Mouse (Mus musculus) frontal cortex, adult 2 months (tissue): ENCODE measurements around the gene Lrpprc. TPM values are rescaled to one million over a fixed set of nuclear protein-coding genes. Genes with fewer than 3 reads are reported as not detected.

Source experiments
- DNase-seq, 2 experiments: peaks; one replicate each; pipeline ENCODE4 v3.0.0; 2022; ENCODE audit warnings: low spot score in 1 of 2; ENCODE audit errors: extremely low spot score in 1 of 2
- polyA plus RNA-seq: library from polyadenylated mRNA; depleted of rRNA; stranded (reverse); fragments of >200 nt; gene quantifications from 2 replicates; pipeline ENCODE4 v1.2.3, GENCODE M21; 2012

Gene Lrpprc
- polyA plus RNA-seq, 1 experiment = 35.5 TPM

DNA sequence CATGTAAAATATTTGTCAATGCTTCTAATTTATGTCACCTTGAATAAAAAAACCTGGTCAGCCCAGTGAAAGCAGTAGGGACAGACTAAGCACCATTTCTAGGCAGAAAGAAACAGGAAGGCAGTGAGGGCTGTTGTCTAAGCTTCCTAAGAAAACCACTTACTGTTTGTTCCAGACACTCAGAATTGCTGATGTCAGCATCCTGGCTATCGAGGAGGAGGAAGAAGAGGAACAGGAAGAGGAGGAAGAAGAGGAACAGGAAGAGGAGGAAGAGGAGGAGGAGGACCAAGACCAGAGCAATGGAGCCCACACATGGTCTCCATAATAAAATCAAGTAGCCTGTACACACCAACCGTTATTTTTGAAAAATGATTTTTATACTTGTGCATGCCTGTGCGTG lies 71.5 kb downstream of the Lrpprc start:
- DNase-seq = no peak

DNA sequence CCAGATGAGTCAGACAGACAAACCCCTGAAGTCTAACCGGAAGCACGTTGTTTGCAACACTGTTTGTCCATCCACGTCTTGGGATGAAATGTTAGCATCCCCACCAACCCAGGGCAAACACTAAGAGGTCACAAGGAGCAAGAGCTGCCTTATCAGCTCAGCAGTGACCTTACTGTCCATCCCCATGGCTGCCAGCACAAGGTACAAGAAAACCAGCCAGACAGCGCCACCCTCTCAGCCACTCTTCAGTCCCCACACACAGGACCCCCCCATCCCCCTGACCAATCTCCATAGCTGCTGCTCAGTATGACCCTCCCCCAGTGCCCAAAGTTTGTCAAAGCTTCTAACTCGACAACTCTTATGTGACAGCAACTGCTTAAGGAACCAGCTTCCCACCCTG lies 73.2 kb downstream of the Lrpprc start:
- DNase-seq = no peak

DNA sequence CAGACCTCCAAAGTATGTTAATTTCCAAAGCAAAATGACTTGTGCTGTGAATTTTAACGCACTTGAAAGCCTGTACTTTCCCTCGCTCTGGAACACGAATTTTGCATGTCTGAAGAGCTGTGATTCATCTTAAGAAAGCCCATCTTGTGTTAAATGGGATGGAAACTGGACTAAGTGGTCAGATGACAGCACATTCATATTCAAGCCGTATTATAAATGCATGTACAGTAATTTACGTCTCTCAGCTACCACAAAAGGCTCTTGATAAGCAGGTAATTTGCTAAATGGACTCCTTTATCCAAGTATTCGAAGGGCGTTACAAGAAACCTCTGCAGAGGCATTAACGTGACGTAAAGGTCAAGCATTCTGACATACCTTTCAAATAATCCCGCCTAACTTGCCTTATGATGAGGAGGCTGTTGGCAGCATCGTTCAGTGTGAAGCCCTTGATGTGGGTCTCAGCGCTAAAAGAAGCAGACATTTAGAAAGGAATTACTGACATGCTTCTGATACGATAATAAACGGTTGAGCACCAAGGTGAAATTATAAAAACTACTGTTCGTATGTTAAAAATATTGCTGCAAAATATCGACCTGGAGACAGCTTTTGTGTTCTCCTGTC lies 74.2 kb downstream of the Lrpprc start:
- no peak for DNase-seq

DNA sequence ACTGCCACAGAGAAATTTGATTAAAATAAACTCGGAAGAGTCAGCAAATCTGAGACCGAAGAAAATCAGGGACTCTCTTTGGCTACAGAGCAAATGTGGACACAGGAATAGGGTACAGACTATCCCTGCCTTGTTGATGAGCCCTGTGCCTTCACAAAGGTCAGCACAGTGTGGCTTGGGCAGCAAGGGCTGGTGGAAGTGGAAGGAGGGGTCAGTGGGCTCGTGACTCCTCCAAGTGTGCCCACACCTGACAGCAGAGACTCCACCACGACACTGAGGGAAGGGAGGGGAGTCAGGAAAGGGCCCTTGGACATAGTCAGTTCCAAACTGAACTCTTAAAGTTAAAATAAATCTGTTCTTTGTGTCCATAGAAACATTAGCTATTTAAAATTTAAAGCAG lies 75.7 kb downstream of the Lrpprc start:
- no peak for DNase-seq

DNA sequence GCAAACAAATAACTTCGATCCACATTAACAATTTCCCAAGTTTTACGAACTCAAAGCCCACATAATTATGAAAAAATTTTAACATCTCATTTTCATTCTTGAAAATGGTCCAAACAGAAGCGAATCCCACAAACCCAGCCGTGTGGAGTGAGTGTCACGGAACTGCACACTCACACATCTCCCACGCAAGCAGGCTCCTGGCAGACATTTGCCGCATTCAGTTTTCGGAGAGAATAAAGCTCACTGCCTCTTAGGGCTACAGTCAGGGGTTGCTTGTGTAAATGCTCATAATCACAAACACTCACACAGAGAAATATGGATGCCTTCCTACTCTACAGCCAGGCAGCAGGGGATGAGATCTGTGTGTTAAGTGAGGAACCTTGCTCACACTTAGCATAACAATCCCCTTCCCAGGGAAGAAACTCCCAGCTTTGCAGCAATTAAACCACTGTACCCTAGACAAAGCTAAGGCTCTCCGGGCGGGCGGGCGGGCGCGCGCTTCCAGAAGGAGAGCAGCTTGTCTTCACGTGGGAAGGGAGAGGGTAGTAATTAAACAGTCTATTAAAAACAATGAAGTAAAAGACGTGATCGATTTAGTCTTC lies 76.9 kb downstream of the Lrpprc start:
- peak; percentile 32 to 80 for DNase-seq

DNA sequence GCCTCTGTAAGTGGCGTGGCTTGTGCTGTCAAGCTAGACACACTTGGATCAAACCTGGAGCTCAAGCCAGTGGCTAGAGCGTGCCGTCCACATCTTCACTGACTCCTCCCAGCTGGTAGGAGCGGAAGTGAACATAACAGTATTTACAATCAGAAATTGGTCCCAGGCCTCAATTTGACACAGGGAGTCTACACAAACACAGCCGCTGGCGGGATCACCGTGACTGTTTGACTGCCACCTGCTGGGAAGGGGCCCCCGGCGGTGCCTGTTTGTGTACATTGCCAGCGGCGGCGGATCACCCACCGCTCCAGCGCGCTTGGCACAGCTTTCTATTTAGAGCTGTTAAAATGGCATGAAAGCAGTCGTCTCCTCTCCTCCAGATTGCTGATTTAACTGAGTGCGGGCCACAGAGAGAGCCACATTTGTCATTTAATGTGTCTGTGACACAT lies 81.2 kb downstream of the Lrpprc start:
- DNase-seq = peak in 1 of 2 experiments; percentile 43

DNA sequence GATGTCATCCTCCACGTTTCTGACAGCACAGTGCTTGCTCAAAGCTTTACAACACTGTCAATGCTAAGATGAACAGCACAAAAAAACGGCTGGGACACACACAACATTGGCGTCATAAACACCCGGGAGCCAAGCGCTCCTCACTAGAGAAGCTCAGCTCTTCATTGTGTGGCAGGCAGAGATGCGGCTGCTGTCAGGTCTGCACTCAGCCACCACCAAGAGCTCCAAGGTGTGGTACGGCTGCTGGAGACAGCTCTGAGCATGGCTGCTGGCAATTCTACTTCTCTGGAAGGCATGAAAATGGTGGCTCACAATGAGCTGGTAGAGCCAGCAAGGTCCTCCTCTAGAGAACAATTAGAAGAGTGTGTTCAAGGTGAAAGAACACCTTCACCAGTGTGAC lies 81.8 kb downstream of the Lrpprc start:
- no peak for DNase-seq

DNA sequence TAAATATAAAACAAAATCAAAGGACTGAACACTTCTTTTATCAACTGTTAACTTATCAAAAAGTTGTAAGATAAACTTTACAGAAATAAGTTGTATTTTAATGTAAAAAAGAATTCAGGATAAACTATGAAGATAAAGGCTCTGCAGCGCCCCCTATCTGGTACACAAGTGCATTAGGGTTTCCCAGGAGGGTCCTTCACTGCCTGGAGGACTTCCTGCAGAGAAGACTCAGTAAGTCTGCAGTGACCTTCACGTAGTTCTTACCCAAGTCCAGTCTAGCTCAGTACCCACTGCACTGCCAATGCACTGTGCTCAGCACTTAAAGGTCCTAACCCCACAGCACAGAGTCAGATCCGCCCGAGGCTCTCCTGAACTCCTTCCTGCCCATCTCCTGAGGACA lies 83.2 kb downstream of the Lrpprc start:
- DNase-seq = peak in 1 of 2 experiments; percentile 16

DNA sequence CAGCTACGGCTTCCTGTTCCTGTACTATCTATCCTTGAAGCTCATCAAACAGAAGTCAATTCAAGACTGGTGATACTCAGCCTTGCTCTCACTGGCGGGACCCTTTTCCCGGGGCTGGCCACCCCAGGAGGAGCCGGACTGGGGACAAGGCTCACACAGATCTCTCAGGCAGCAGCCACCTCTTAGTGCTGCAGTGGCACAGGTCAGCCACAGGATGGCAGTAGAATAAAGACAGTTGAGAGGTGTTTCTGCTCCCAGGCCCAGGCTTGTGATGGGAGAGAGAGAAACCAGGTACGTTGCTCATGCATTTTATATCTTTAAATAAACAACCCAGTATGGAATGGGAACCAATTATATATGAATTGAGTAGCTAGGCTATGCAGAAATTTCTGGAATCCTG lies 91.9 kb downstream of the Lrpprc start:
- DNase-seq = peak; percentile 34 to 81

DNA sequence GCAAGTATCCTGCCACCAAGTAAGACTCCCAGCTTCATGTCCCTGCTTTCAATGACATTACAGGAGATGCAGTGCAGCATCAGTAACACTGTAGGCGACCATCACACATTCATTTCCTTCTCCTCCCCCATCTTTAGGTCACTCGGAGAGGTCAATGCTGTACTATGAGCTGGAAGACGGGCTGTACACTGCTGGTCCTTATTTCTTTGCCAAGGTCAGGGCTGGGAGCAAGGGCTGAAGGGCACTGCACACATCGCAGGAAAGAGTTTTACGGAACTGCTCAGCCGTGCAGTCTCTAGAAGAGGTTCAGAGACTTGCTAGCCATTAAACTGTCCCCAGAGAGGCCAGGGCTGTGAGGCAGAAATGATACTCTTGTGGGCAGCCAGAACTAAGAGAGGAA lies 94.1 kb downstream of the Lrpprc start:
- no peak for DNase-seq

DNA sequence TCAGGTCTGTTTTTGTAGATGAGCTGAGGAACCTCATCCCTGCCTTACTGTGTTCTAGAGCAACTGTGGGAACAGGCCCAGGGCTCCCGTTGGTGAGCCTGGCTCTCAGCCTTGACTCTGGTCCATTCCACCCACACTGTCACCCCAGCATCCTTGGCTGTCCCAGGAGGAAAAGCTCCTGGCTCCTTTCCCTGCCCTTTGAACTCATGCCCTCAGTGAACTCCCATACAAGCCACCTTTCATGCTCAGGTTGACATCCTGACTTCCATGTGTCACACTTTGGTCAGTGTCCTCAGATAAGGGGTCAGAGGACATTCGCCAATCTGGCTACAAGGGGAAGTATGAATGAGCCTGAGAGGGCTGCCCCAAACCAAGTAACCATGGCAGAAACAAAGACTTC lies 96.8 kb downstream of the Lrpprc start:
- no peak for DNase-seq

DNA sequence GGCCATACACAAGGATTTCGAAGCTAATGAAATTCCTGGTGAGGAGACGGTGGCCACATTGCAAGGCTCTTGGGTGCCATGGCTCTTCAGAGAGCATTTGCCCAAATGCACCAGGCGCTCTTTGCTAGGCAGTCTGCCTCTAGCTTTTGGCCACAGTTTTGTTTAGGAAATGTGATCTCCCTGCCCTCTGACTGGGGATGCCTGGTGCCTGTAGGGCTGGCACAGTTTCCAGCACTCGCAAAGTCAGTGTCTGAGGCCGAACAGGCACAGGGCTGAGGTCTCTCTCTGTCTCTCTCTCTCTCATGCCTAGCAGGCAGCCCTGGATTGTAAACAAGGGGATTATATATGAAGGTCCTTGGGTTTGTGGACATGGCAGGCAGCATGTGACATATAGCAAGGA lies 100.5 kb downstream of the Lrpprc start:
- DNase-seq = no peak

DNA sequence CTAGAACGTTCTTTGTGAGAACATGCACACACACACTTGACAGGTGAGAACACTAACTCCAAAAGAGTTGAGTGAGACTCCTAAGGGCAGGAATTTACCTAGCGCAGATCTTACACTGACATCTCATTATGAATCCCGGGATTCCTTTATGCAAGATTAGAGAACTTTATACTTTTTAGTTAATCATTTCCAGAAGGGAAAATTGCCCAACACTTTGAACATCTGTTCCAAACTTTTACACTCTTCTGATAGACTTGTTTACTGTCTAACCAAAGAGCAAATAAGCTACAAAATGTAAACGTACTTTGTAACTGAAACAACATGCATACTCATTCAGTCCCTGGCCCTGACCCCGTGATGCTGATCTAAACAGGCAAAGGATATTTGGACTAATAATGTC lies 101.3 kb downstream of the Lrpprc start:
- DNase-seq = no peak

DNA sequence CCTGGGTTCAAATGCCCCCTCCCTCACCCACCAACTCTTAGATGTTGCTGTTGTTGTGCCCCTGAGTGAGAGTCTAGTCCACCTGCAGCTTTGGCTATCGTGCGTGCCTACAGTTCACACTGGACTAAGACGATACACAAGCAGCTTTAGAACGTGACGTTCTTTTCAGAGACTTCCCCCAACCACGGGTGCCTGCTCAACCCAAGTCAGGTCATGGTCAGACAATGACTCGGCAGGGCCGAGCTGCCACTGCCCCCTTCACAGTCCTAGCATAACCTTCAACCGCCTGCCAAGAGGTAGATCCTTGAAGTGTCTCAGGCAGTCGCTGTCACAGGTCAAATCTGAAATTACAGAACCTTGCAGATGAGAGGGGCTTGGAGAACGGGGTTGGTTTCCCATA lies 101.8 kb downstream of the Lrpprc start:
- no peak for DNase-seq

DNA sequence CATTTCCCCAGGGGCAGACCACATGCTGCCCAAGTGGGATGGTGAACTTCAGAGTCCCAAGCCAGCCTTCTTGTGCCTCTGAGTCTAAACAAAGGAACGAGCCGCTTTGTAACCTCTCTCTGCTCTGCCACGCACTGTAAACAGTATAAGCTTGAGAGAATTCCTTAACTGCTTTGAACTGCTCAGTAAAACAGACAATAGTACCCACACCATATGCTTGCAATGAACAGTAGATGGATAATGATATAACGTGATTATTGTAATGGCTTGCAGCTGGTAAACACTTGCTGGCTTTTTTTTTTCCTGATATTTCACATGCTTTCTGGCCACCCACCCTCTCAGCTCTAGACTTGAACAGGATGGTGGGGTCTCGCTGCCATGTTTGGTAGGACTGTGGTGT lies 102.6 kb downstream of the Lrpprc start:
- DNase-seq = no peak

DNA sequence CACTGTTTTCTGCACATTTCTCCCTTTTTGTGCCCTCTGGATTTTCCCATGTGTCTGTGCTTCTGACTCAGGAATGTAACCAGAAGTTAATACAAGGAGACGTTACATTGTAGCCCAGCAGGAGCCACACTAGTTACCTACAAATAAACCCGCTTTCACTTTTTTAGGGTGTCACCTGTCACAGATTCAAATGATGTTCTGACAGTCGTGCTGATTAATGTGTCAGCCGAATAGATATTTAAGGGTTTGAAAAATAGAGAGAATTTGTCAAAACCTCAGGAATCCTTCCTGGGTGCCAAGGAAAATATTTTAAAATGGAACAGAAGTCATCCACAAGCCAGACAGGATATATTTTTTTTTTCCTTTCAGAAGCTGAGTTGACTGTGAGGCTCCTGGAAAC lies 105.3 kb downstream of the Lrpprc start:
- no peak for DNase-seq

DNA sequence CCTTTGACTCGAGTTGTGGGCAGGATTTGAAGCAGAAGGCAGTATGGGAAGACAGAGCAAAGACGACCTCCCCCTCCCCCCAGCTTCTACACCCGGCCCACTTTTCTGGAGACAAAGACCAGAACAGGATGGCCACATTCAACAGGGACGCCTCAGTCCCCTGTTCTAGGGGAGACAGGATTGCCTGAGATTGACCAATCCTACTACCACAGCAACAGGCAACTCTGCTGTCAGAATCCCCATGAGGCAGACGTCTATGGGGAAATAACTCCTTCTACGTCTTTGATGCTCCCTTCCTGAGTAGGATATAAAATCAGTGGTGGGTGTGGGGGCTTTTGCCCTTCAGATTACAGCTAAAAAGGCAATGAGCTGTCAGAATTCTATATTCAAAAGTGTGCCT lies 106.3 kb downstream of the Lrpprc start:
- no peak for DNase-seq

DNA sequence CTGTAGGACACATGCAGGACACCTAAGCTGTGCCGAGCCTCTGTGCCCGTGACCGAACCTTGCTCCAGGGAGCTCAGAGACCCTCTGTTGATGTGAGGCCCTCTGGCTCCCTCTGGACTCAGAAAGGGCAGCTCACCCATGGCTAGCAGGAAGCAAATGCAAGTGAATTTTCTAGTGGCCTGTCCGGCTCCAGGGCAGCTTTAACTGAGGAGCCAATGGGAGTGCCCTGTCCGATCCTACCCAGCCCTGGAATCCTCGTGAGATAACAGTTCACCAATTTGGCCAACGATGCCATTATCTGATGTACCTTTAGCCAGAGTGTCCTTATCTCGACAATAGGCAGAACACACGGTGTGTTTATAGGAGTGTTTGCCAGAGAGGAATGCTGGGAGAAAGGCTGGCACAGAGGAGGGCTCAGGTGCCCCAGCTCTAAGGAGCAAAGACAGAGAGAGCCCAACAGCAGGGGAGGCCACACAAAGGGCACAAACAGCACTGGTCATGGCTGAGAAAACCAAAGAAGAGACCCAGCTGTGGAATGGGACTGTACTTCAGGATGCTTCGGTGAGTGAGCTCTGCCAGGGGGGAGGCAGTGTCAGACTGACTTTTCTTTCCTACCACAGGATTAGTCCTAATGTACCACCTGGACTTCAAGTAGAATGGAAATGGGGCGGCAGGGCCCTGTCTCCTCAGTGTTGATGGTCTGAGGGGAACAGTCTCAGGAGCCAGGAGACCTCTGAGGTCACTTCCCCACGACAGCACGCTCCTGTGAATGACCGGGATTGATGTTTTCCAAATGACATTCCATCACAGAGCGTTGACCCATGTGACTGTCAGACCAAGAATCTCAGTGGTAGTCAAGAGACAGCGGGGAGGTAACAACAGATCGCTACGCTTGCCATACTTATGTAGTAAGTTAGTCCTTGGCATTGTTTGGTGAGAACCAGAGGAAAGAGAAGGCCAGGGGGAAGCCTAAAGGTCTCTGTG lies 107.6 kb downstream of the Lrpprc start, which contains the start of gene Abcg5:
Gene Abcg5, minus strand, starts transcription at position 278 of the 984 bp plus-strand sequence.
- no peak for DNase-seq

DNA sequence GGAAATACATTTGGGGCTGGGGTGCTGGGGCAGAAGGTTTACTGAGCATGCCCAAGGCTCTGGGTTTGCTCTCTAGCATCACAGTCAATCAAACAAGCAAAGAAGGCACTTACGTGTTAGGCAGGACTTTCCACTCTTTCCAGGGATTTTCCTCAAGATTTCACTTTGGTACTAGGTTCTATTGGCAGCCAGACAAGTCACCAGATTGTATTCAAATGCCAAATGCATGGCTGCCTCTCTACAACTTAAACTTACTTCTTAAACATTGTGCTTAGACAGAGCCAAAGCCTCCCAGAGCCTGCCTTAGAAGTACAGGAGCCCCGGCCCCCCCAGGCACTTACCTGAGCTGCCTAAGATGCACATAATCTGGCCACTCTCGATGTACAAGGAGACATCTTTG lies 108.9 kb downstream of the Lrpprc start:
- peak; percentile 14 to 68 for DNase-seq

DNA sequence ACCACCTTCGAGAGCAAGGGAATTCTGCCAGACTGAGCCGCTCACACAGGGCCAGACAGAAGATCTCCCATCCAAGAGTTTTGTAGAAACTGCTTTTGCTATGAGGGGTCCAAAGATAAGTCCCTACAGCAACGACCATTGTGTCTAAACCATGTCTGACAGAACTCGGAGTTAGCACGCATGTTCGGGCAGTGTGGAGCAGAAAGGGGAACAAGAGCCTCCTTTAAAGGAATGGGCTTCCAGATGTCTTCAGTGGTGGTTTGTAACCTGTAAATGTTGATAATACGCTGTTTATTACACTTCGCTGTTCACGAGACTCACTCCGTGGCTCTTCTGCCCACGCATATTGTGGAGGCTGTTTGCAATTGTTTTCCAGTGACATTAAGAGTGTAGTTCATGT lies 113.0 kb downstream of the Lrpprc start:
- no peak for DNase-seq

DNA sequence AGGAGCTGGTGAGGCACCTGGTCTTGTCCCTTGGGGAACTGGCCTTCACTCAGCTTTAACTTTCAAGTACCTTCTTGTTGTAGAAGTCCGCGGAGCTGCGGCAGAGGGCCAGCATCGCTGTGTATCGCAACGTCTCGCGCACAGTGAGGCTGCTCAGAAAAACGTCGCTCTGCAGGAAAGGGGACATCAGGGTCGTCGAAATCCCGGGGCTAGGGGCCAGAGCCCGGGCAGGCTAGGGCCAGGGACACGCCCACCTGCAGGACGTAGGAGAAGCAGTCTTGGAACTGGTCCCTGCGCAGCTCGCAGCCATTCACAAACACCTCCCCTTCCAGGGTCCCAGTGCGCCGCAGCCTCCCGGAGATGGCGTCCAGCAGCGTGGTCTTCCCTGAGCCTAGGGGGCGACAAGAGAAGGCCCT lies 114.6 kb downstream of the Lrpprc start, which contains the start of gene Abcg8:
Gene Abcg8, plus strand, starts transcription at position 352 of the 416 bp plus-strand sequence.
- no peak for DNase-seq
